Mouse (Mus musculus): ENCODE results near the gene Krtap1-5.
"Not testable (repeated sequence)": the region's sequence is repeated elsewhere in the genome, so short reads cannot be mapped to it uniquely, and the experiment has no call there.

Krtap1-5 gene

GRCm38 (mm10) chr11:99580636-99581035, at the start of gene Krtap1-5:
Gene Krtap1-5 (minus strand): TSS chr11:99581016.
- in situ Hi-C loops (cut with MboI), result no loop called here

- in situ Hi-C loops (cut with MboI), result no loop called here
Observed at GRCm38 (mm10) chr11:99628138-99628537, 47.3 kb upstream of the Krtap1-5 start, which contains the start of gene Krtap4-1. Gene Krtap4-1 (minus strand): TSS chr11:99628238.

DNA sequence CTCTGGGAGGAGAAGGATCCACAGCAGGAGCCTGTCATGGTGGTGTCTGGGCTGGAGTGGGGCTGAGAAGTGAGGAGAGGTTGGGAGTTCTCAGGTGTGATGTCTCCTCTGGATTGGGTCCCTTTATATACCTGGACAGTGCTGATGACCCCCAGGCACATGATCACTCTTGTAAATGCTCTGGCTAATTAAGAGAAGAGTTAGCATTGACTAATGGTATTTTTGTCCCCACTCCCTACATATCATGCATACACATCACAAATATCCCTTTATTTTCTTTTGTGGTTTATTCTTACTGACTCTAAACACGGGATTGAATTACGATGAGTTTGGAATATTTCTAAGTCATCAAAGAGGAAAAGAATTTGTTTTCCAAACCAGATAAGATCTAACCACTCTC, 39.5 kb upstream of the Krtap1-5 start, which contains the start of gene Gm11562:
Gene Gm11562 (minus strand): TSS at position 101 of the 400 bp plus-strand sequence.
- in situ Hi-C loops (cut with MboI), result no loop called here

DNA sequence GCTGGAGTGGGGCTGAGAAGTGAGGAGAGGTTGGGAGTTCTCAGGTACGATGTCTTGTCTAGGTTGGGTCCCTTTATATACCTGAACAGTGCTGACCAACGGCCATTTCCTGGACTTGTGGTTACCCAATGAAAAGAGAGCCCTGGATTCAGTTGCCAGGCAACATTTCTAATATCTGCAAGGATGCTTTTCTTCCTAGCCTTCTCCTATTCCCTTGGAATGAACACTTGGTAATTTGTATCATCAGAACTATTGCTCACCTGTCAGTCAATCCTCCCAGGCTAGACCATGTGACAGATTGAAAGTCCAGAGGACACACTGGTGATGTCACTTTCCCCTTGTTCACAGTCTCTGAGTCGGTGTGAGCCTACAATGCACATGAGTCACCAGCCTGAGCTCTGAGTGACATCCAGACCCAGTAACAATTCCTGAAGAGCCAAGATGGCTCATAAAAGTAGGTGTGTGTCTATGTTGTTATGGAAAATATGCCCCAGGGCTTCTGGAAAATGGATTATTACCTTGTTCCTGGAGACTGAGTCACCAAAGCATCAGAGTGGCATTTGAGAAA, 34.1 kb upstream of the Krtap1-5 start, which contains the start of gene Krtap2-4:
Gene Krtap2-4 (minus strand): TSS at position 51 of the 568 bp plus-strand sequence.
- in situ Hi-C loops (cut with MboI), result no loop called here

DNA sequence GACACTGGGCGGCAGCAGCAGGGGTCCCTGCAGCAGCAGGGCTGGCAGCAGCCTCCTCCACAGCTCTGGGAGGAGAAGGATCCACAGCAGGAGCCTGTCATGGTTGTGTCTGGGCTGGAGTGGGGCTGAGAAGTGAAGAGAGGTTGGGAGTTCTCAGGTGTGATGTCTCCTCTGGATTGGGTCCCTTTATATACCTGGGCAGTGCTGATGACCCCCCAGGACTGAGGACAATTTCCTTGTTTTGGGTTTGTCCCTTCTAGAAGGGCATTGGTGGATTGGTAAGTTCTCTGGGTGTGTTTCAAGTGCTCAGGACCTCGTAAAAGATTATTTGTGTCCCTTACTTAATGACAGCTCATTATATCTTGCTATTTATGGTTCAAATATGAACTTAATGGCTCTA, 29.3 kb upstream of the Krtap1-5 start, which contains the start of gene Gm11937:
Gene Gm11937 (minus strand): TSS at position 101 of the 400 bp plus-strand sequence.
- in situ Hi-C loops (cut with MboI), result not testable (repeated sequence)

DNA sequence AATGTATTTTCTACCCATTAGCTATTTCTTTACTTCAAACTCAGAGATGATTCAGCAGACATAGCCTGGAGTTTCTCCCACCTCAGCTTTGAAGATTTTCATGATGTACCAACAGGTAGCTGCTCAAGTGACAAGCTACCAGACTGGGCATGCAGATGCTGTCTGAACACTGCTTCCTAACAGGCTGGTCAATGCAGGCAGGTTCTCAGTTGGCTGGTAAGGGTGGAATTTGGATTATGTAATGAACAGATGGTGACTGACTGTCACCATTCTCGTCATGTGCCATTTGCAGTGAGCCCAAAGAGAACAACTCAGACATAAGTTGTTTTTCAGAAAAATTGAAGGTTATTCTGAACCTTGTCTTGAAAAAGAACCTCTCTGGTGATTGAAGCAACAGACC, 28.3 kb upstream of the Krtap1-5 start:
- in situ Hi-C loops (cut with MboI), result no loop called here

DNA sequence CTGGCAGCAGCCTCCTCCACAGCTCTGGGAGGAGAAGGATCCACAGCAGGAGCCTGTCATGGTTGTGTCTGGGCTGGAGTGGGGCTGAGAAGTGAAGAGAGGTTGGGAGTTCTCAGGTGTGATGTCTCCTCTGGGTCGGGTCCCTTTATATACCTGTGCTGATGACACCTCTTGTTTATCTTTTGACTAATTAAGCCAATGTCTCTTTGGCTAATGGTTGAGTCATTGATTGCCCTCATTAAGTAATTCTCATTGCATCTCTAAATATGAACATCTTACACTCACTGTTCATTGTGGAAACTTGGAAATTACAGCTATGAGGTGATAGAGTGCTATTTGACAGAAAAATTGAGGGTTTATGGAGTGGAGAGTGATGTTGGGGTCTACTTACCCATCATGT, 22.4 kb upstream of the Krtap1-5 start, which contains the start of gene Gm11938:
Gene Gm11938 (minus strand): TSS at position 101 of the 400 bp plus-strand sequence.
- in situ Hi-C loops (cut with MboI), result not testable (repeated sequence)

DNA sequence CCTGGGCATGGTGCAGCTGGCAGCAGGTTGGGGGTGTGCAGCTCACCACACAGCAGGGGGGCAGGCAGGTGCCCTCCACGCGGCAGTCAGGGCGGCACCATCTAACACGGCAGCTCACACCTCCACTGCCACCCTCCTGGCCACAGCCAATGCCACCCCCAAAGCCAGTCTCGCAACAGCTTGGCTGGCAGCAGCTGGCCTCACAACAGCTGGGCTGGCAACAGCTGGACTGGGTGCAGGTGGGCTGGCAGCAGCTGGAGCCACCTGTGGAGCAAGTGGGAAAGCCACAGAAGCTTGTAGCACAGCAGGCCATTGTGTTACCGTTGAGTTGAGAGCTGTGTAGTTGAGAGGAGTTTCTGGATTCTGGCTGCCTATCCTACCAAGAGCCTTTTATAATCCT, 16.9 kb upstream of the Krtap1-5 start, which contains the start of gene Krtap9-3:
Gene Krtap9-3 (minus strand): TSS at position 364 of the 400 bp plus-strand sequence.
- in situ Hi-C loops (cut with MboI), result not testable (repeated sequence)

DNA sequence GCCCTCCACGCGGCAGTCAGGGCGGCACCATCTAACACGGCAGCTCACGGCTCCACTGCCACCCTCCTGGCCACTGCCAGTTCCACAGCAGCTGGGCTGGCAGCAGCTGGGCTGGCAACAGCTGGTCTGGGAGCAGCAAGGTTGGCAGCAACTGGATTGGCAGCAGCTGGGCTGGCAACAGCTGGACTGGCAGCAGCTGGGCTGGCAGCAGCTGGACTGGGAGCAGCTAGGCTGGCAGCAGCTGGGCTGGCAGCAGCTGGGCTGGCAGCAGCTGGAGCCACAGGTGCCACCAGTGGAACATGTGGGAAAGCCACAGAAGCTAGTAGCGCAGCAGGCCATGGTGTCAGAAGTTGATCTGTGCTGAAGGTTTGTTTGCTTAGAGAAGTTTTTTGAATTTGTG, 10.2 kb upstream of the Krtap1-5 start, which contains the start of gene Krtap1-3:
Gene Krtap1-3 (minus strand): TSS at position 359 of the 400 bp plus-strand sequence.
- in situ Hi-C loops (cut with MboI), result no loop called here

GRCm38 (mm10) chr11:99585096-99585495, 4.3 kb upstream of the Krtap1-5 start:
- in situ Hi-C loops (cut with MboI), result no loop called here

- in situ Hi-C loops (cut with MboI), result no loop called here
Observed at GRCm38 (mm10) chr11:99583245-99583704, 2.5 kb upstream of the Krtap1-5 start, which contains the start of gene Krtap1-4. Gene Krtap1-4 (minus strand): TSS chr11:99583654.

GRCm38 (mm10) chr11:99581564-99581963, 748 bp upstream of the Krtap1-5 start:
- in situ Hi-C loops (cut with MboI), result no loop called here

DNA sequence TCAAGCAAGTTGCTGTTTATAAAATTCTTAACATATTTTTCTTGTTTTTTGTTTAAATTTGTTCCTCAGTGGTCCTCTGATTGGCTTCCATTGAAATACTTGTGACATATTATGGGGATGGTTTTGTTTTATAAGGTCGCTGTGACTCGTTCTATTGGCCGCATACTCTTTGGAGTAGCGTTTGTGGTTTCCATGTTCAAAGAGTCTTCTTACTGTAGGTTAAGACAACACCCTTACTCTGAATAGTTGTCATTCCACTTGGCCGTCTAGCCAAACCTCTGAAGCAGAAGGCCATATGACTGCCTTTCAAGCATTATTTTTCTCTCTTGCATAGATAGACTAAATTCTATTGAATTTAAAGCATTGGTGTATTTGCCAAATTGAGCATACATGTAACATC, 235 bp upstream of the Krtap1-5 start:
- in situ Hi-C loops (cut with MboI), result no loop called here

DNA sequence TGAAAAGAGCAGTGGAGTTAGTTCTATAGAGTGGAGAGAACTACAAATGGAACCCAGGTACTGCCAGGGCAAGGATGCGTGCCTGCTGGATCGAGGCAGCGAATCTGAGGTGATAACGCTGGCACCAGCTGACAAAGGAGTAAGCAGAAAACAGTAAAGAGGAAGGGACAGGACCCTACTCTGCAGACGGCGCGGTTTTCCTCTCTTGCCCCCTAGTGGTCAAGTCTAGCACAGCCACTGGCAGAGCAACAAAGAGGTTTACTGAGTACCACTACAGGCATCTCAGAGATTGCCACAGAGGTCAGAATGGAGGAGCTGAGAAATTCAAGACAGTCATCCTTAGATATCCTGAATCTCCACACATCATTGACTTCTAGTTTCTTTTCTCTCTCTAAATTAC, 6.7 kb downstream of the Krtap1-5 start:
- in situ Hi-C loops (cut with MboI), result no loop called here

DNA sequence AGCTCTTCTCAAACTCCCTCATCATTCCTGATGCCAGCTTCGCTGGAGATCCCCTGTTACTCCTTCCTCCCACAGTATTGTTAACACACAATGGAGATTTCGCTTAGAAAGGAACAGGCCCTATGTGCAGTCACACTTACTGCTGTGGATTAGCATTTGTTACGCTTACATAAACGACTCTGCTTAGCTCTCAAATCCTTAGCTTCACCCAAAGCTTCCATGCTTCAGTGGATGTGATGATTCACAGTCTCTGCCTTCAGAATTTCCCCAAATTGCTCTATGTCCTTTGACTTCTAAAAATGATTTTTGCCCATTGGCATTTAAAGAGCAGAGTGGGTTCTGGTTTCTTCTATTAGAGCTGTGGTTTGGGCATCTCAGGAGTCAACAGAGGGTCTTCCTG, 7.7 kb downstream of the Krtap1-5 start:
- in situ Hi-C loops (cut with MboI), result no loop called here

DNA sequence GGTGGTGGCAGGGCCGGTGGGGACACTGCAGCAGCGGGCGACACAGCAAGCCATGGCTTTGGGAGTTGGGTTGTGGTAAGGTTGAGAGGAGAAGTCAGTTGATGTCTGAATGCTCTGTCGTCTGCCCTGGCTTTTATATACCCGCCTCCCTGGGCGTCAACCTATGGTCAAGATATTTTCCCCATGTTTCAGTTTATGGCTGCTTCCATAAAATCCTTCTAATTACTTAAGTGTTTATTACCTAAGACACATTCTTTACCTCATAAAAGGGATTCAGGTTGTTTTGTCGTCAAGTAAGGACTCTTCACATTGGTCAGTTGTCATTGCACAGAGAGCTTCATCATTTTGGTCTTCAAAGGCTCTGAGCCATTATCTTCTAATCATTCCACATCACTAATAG, 14.3 kb downstream of the Krtap1-5 start, which contains the start of gene Krtap3-1:
Gene Krtap3-1 (minus strand): TSS at position 101 of the 400 bp plus-strand sequence.
- in situ Hi-C loops (cut with MboI), result no loop called here

DNA sequence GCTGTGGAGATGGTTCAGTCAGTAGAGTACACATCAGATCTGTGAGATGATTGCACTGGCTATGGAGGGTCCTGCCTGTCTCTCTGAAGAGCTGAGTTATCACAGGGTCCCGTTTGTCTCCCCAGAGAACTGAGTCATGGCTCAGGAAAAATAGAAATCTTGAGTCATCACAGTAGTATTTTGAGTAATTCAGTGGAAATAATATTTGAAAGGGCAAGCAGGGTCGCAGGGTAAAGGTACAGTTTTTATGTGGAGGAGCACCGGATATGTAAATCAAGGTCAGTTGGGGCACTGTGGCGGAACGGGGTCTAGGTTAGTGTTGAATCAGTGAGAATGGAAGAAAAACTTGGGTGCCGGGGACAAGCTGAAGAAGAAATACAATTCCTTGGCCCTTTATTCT, 18.2 kb downstream of the Krtap1-5 start:
- in situ Hi-C loops (cut with MboI), result no loop called here

DNA sequence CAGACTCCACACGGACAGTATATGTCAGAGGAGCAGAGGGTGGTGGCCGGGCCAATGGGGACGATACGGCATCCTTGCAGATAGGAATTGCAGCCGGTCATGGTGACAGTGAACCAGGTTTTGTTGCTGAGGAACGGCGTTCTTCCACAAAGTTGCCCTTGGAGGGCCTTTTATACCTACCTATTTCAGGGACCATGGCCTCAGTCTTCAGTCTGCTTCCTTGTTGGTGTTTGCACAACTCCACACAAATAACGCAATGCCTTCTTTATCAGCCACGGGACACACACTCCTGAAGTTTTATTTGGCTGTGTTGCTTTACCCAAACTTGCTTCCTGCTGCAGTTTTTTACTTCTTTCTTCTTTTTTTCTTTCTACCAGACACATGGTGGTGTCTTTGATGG, 21.4 kb downstream of the Krtap1-5 start, which contains the start of gene Gm11939:
Gene Gm11939 (minus strand): TSS at position 101 of the 400 bp plus-strand sequence.
- in situ Hi-C loops (cut with MboI), result no loop called here

DNA sequence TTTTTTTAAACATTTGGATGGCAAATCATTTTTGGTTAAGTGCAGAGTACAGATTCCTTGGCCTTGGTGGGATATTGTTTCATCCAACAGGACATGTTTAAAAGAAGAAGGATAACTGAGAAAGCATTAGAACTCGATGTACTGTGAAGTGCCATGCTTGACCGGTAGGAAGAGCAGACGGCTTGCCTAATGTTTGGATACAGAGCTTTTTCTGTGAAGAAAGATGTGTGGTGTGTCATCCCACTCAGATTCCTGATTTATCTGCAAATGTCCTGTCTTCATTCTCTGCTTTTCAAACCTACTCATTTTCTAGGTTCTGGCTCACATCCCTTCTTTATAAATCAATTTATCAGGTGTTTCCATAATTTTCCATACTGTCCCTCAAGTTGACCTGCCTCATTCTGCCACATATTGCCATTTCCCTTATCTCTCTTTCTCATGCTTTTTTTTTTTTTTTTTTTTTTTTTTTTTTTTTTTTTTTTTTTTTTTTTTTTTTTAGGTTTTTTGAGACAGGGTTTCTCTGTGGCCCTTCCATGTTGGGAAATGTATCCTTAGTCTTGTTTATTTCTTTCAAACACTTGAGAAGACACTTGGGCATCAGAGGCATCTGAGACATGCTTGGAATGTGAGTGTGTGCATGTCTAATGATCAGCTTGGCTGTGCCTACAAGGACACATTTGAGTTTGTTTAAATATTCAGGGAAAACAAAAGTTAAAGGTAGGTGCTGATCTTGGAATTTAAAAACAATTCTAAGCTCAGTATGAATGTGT, 22.7 kb downstream of the Krtap1-5 start:
- in situ Hi-C loops (cut with MboI), result no loop called here

- in situ Hi-C loops (cut with MboI), result no loop called here
Observed at GRCm38 (mm10) chr11:99556753-99557152, 24.1 kb downstream of the Krtap1-5 start, which contains the start of gene Krtap3-2. Gene Krtap3-2 (minus strand): TSS chr11:99556853.

DNA sequence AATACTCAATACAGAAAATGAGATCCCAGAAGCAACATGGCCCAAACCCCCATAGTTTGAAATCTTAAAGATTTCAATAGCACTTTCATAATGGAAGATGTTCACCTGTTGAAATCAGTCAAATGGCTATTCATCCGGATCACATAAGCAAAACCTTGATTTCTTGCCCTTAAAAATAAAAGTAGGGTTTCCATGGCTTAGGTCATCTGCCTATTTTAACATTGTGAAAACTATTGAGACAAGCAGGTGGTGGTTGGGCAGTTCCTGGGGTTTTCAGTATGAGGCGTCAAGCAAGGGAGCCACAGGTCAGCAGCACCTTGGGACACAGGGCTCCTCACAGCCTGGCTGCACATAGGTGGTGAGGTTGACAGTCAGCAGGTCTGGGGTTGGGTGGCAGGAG, 24.6 kb downstream of the Krtap1-5 start:
- in situ Hi-C loops (cut with MboI), result no loop called here

GRCm38 (mm10) chr11:99550765-99551164, 30.1 kb downstream of the Krtap1-5 start, which contains the start of gene Krtap3-3:
Gene Krtap3-3 (minus strand): TSS chr11:99550865.
- in situ Hi-C loops (cut with MboI), result no loop called here

Measured in mature B cell (primary cell).